Mouse (Mus musculus) kidney, adult 9 months (tissue): ENCODE results near the gene Lrrc32.

Experiments
- DNase-seq: peaks from one replicate; pipeline ENCODE4 v3.0.0; 2022

The Lrrc32 gene

DNA sequence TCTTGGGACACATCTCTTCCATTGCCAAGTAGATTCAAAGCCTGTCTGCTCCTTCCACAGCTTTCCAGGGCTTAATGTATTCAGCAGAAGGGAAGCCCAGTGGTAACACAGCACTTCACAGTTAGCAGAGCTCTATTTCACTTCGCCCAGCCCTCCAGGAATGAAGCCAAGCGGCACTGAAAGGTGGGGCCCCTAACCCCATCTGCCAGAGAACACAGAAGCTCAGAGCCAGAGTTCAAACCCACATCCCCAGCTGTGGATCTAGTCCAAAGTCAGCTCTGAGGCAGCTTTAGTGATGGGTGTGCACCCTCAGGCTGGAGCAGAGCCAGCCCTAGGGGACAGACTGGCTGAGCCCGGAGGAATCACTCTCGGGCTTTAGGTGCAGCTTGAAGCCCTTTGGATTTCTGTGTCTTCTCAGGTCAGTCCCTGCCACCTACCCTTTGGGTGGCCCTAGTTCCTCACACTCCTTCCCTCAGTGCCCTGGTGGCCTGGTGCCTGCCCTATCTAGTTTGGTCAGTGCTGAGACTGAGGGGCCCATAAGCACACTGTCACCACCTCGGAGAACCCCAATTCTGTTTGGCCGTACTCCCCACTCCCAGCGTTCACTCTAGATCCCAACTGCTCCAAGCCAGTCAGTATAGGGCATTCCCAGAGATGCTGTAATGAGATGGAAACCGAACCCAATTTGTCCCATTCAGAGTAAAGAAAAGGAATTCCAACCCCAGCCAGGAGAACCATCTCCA is 34.2 kb downstream of the Lrrc32 start:
- DNase-seq: peak; percentile 73

DNA sequence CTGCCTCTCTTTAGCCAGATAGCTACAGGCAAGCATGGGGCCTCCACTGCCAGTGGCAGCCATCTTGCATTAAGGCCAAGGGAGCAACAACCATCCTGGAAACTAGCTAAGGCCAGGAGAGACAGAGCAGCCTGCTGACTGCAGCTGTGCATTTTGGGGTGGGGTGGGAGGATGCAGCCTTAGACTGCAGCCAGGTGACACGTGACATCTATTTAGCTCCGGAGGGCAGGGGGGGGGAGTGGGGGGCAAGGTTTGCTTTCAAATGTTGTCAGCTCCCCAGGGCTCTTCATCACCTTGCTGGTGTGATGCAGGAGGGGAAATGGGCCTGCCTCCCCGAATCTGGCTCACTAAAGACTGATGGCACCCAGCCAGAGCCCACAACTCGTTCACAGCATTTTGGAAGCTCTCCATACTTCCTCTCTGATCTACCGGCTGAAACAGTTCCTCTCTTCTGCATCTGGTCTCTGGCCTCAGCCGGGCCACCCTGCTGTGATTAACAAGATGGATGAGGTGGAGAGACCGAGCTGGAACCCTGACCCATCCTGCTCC is 34.8 kb downstream of the Lrrc32 start:
- peak; percentile 65 for DNase-seq

DNA sequence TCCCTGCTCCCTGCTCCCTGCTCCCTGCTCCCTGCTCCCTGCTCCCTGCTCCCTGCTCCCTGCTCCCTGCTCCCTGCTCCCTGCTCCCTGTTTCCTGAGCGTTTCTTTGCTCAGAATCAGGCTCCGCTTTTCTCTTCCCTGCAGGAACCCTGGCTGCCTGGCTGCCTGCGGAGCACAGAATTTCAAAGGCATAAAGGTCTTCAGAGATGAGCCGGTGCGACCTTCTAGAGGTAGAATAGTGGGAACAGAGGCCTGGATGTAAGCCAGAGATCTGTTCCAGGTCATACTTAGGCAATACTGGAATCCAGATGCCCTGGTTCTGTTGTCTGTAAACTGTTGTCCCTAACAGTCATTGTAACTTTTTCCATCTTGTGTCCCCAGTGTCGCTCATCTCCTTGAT is 35.3 kb downstream of the Lrrc32 start:
- no peak for DNase-seq

DNA sequence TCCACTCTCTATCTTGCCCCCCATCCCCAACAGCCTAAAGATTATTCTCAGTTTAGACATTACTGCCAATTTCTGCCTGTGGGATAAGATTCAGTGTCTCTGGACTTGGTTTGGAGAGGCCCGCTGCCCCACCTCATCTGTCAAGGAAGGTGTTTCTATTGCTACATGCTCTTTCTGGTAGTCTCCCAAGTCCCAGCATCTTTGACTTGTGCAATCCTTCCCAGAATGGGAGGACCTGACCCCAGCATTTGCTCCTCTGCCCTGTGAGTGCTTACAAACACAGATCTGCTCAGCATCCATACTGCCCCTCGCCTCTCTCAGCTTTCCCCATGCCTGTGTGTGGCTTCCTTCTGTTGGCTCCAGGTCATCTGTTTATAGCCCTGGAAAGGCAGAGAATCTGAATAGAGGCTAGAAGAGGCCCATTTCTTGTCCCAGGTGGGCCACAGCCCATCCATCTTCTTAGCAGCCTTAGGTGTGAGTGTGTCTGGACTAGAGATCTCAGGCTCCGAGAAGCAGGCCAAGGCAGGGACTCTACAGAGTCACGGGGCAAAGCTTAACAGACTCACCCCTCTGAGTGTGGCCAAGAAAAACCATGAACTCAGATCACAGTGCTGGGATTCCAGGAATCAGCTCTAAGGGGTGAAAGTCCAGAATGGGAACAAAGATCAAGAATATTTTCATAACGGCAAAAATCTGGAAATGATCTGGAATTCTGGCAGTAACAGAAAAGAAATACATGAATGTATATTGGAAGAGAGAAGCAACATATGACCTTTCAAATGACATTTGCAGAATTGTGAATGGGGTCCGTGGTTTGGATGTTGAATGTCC is 36.0 kb downstream of the Lrrc32 start:
- DNase-seq: peak; percentile 73

DNA sequence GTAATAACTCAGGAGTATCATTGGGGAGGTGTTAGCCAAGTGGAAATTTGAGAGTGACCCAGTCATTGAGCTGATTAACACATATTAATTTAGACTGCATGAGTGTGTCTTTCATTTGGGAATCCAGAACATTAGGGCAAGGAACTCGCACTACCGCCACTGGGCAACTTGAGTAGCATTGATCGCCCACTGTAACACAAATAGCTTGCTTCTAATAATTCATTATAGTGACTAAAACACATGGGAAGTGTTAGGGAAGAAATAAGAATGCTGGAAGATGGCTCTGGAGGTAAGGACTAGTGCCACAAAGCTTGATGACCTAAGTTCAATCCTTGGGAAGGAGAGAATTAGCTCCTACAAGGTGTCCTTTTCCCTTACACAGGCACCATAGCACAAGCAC is 38.0 kb downstream of the Lrrc32 start:
- DNase-seq: no peak

DNA sequence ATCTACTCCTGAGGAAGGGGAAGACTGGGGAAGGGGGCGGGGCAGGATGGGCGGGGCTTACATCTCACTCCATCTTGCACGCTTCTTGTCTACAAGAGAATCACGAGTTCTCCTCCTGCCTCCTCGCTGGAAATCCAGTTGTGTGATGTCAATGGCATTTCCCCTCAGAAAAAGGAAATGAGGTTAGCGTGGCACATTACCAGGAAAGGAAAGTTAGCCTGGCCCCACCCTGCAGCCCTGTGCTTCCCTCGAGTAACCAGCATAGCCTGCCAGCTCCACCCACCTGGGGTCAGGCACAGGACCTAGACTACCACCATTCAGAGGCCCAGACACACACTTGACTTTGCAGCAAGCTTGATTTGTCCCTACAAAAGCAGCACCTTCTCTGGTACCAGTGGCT is 42.5 kb downstream of the Lrrc32 start:
- DNase-seq: peak; percentile 67

DNA sequence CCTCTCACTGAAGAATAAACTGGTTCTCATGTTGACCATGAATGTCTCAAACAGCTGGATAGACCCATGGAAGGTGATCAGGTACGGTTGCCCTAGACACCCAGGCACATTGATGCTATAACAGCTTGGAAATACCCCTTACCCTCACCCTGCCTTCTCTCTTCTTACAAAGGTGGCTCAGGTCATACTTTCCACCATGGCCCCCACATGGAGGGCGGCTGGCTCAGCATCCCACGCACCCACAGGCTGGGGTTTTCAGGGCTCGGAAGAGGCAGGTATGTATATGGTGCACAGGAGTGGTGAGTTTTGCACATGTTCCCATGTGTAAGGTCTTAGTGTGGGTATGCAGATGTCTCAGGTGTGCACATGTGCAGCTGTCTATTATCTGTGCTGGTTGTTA is 43.9 kb downstream of the Lrrc32 start:
- DNase-seq: no peak

DNA sequence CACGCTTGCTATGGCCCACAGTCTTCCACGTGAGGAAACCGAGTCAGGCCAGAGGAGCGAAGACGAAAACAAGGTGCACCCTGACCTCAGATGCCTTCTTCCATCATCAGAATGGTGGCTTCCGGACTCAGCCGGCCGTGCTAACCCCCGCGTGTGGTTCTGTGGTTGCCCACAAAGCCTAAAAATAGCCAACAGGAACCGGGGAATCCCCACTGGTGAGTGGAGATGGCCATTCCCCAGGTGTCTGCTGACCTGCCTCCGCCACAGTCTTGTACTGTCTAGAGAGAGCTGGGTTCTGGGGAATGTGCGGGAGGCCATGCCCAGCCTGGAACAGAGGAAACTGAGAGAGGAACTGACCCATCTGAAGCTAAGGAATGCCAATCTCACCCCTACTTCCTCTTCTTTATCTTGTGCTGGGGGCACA is 45.4 kb downstream of the Lrrc32 start:
- no peak for DNase-seq

DNA sequence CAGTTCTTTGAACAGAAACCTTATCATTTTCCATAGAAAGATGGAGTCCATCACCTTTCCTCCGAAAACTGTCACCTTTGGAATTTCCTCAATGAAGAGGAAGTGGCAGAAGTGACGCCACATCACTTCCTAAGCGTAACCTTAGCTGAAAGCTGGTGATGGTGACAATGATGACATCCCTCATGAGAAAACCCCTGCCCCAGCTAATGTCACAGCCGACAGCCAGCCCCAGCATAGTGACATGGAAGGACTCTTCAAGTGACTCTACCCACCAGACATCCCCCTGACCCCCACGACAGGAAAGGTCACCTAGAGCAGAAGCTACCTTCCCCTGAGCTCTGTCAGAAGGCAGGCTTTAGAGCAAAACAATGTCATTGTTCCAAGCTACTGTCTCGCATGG is 46.1 kb downstream of the Lrrc32 start:
- DNase-seq: no peak

DNA sequence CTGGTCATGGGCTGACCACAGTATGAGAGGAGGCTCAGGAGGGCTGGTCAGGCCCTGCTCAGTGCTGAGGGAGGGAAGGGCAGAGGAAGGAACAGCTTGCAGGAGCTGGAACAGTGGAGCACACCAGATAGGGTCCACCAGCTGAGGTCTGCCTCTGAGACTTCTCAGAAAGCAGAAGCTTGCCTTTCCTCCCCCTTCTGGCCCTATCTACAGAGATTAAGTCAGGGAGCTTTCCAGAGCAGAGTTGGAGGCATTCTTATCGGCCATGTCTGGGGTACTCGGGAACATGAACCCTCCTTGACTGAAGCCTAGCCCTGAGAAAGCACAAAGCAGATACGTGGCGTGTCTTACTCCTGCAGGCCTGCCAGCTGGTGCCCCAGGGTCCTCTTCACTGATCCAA is 46.8 kb downstream of the Lrrc32 start:
- DNase-seq: no peak

DNA sequence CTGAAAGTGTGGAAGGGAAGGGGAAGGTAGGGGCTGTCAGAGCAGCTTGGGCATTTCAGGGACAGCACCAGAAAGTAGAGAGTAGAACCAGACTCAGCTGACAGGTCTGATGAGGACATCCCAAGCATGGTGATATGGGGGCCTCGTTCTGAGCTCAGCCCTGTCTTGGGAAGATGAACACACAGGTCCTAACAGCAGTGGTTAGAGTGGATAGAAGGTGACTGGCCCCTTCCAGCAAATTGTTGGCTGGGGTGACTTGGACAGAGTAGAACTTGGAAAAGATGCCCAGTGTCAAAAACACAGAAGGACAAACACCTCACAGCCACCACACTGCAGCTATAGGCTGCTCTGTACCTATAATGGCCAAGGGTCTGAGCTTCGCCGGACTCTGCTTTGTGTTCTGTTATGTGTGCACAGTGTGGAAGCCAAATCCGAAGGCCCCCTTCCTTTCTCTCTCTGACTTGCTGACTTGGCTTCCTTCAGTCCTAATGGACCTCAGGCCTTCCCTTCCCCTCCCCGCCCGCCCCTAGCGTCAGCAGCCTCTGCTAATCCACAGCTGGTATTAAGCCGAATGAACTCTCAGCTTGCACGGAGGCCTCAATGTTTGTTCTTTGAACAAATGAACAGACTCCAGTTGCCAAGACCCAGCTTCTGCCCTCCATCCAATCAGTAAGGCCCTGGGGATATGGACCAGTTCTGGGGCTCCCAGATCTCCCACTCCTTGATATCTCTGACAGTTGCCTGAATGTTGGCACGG is 48.3 kb downstream of the Lrrc32 start:
- no peak for DNase-seq

DNA sequence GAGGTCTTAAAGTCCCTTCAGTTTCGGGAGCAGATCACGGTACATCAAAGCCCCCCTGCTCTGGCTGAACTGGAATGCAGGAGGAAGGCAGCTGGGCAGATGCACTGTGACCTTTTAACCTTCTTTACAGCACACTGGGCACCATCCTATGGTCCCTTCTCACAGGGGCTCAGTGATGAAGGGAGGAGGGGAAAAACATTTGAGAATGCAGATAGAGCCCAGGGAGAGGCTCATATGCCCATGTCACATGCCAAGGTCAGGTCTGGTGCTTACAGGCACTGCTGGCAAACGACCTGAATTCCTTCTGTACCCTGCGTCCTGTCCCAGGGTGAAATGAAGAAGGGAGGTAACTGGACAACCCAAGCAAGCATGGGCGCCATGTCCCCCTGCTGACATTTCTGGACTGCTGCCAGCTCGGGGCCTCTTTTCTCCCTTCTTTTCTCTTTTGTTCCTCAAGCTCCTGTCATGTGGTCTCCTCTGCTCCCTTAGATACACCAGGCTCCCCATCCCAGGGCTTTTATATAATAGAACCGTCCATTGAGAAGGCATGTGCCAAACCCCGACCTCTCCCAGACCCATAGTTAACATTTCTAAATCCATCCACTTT is 49.0 kb downstream of the Lrrc32 start:
- no peak for DNase-seq

DNA sequence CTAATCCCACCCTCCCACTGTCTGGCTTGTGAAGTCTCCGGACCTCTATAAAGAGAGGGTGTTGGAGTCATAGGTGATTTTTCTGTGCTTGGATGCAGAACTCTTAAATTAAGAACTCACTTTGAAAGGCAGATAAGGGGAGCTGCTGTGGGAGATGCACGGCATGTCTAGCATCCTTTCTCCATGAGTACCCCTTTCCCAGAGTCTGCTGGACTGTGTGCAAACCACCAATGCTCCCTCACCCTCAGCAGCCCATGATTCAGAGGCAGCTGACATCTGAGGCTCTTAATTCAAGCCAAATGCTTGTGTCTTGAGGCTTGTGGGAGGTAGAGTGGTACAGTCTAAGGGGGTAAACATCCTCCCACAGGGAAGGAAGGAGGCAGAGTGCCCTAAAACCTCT is 51.8 kb downstream of the Lrrc32 start:
- no peak for DNase-seq

DNA sequence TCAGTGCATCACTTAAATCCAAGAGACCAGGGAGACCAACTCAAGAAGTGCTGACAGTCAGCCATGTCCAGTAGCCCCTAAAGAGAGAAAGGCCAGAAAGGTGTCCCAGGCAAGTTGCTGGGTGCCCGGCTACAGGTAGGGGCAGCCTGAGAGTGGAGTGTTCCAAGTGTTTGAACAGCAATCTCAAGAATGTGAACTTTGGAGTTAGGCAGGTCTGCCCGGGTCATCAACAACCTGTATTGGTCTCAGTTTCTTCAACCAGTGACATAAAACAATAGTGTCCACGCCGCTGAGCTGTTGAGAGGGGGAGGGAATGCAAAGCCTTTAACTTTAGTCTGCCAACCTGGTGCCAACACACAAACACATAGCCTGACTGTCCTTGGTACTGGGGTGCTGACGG is 52.5 kb downstream of the Lrrc32 start:
- peak; percentile 62 for DNase-seq

DNA sequence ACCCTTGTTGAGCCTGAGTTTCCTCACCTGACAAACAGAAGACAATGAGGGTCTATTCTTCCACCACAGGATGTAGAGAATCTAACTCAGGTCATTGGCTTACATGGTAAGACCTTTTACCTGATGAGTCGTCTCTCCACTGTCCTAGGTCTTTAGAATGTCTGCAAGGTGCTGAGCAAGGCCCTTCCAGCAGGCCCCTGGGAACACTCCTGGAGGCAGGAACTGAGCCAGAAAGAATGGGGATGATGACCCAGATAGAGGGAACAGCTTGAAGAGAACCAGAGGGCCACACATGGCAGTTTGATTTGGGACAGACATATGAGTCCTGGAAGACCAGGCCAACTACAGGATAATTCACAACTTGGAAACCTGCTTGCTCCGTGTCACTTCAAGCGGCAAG is 53.2 kb downstream of the Lrrc32 start:
- DNase-seq: no peak

DNA sequence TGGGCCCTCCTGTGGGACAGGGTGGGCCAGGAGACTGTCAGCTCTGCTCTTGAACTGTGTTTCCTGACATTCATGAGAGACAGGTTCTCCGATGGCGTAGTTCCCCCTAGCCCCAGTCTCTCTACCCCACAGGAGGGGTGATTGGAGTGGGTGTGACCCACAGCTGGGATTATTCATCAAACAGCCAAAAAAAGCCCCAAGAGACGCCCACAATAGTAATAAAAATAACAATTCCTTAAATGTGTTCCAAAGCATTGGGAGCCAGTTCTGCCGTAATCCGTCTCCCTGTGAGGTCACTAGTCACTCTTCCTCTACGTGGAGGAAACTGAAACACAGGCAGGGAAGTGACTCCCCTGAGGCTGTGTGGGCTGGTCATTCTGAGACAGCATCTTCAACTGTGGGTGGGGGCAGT is 53.7 kb downstream of the Lrrc32 start:
- peak; percentile 68 for DNase-seq

DNA sequence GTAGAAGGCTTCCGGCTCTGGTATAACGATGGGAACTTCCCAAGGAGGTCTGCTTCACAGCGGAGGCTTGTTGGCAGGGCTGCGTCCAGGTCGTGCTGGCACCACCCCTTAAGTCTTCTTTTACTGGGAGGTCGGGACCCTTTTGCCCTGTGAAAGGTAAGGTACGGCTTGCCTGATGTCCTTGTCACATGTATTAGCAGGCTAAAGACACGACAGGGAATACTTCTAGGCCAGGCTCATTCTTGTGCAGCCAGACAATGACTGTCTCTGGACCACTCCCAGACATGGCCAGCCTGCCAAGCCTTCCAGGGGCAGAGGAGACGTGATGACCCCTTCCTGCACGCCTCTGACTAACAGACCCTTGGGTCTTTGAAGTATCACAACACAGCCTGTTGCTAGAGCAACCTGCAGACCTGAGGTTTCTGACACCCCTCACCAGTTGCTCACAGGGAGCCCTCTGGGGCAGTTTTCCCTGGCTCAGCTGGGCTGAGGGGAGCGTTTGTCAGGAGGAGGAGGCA is 54.8 kb downstream of the Lrrc32 start:
- no peak for DNase-seq

DNA sequence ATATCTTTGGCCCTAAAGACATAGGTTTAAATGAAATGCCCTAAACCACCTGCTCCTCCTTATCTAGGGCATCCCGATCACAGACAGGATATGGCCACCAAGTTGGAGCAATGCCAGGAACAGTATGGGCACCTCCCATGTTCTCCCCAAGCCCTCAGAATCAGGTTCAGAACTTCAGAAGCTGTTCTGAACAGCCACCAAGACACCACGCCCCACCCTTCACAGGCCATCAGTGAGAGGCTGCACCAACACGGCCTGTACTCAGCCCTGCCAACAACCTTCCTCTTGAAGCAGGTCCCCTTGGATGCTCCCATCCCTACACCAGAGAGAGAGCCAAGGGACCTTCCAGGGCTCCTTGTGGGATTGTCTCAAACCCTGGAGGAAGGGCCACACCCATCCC is 55.5 kb downstream of the Lrrc32 start:
- no peak for DNase-seq

DNA sequence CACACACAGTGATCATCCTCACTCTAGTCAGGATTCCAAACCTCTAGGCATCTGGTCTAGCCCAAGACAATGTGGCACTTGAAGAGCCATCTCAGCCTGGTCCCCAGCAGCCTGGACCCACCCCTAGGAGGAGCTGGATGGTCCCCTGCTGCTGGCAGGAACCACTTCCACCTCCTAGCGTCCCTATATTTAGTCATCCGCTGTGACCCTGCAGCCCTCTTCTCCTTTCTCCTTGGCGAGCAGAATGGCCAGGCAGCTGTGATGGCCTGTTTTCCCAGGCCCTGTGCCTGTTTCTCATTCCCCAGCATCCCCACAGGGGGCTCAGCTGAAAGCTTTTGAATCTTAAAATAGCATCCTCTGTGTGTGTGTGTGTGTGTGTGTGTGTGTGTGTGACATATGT is 59.8 kb downstream of the Lrrc32 start:
- DNase-seq: no peak

DNA sequence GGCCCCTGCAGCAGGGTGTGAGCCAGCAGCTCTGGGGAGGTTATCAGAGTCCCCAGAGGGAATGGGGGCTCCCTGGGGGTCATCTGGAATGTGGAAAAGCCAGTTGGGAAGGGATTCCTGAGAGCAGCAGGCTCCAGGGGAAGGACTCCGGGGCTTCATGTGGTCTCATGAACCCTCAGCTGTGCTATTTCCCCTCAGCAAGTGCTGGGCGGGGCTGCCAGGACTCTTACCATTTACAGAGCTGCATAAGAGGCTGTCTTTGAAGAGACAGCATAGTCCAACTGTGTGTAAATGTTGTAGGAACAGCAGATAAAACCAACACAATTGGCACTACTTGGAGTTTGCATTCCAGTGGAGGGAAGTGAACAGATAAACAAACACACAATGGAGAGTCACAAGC is 61.5 kb downstream of the Lrrc32 start:
- no peak for DNase-seq

DNA sequence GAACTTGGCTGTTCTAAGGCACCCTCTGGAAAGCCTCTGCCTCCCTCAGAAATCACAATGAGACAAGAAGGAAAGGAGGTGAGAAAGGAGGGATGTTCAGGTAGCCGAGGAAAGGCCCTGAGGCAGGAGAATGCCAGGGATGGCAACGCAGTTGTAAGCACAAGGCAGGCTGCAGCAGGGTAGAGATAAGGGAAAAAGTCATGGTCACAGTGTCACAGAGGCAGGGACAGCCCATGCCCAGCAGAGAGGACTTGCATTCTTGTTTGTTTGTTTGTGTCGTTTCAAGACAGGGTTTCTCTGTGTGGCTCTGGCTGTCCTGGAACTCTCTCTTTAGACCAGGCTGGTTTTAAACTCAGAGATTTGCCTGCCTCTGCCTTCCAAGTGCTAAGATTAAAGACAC is 62.0 kb downstream of the Lrrc32 start:
- DNase-seq: no peak
